Mouse (Mus musculus): ENCODE results near the gene Olfr97. TPM values are rescaled to one million over a fixed set of nuclear protein-coding genes. Genes with fewer than 3 reads are reported as not detected.
A peak's percentile ranks its signal among the peaks of the same experiment; 100 is the strongest.

Gene Olfr97
- polyA plus RNA-seq, 1 experiment from 2014 or later, result not detected

- 62% methylated on average over 4 of the region's 4 CpGs for WGBS
- Histone ChIP-seq H3K4me2 (no peak within 1 kb of the TSS), H3K9ac (no peak within 1 kb of the TSS), H3K4me1 (no peaks in the 10 kb centered on the region), H3K9me3 (0 out of 2 replicates have a peak, but pooled peaks cover 3% of the 10 kb centered on the region), H3K36me3 (replicated peaks) (no peaks in the 10 kb centered on the region), H3K4me3 (replicated peaks) (no peak within 1 kb of the TSS), H3K27me3 (no peaks in the 10 kb centered on the region), H3K27ac (no peak within 1 kb of the TSS)
- no peak for ATAC-seq (ENCODE audit: low FRiP score)
Observed at GRCm38 (mm10) chr17:37219846-37220245, 17.3 kb downstream of the Olfr97 start, which contains the start of gene Olfr96. Olfr96 (plus strand) TSS chr17:37220146.

DNA sequence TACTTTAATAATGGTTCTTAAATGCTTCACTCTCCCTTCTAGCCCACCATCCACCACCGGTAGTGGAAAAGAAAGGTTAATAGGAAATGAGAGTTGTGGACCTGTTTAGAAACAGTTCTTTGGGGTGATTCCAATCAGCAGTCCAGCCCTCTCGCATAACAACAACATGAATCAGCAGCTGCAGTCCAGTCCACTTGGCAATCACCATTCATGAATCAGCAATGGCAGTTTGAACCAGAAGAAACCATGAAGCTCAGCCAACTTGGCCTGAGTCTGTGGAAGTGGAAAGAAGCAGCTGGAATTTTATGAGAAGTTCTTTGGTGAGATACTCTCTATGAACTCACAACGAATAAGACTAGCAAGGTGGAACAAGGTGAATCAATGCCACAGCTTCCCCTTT is 18.6 kb downstream of the Olfr97 start:
- no peak overlapping the region for H3K27ac ChIP-seq
- H3K27me3 ChIP-seq, result no peaks in the 10 kb centered on the region
- no peaks in the 10 kb centered on the region for H3K4me1 ChIP-seq
- 85% methylated on average over 3 of the region's 3 CpGs for WGBS
- H3K4me2 ChIP-seq, result no peak overlapping the region
- no peak overlapping the region for H3K4me3 ChIP-seq (replicated peaks)
- no peaks in the 10 kb centered on the region for H3K36me3 ChIP-seq (replicated peaks)
- ATAC-seq (ENCODE audit: low FRiP score), result no peak
- H3K9ac ChIP-seq, result no peak overlapping the region
- H3K9me3 ChIP-seq, result 0 out of 2 replicates have a peak, but pooled peaks cover 3% of the 10 kb centered on the region

DNA sequence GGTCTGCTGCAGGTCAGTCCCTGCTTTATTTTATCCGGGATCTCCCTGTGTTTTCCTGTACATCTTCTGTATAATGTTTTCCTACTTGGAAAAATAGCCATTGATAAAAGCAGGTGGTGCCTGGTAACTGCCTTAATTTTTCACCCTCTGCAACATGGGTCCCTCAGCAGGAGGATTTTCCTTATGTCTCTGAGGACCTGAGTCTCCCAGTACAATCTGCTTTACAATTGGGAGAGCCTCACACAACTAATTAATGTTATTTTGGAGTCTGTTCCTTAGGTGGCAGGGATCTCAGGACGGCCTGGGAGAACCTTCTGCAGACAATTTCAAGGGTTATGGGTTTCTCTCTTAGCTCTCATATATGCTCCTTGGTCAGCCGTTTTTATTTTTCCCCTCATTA is 24.1 kb downstream of the Olfr97 start, which contains the start of gene Olfr95:
Gene Olfr95 (minus strand): TSS at position 101 of the 400 bp plus-strand sequence.
- peaks cover 17% of the 10 kb centered on the region for H3K27me3 ChIP-seq
- 0 out of 2 replicates have a peak, but pooled peaks cover 3% of the 10 kb centered on the region for H3K9me3 ChIP-seq
- H3K4me2 ChIP-seq, result no peak within 1 kb of the TSS
- no peak within 1 kb of the TSS for H3K9ac ChIP-seq
- H3K36me3 ChIP-seq (replicated peaks), result no peaks in the 10 kb centered on the region
- H3K4me1 ChIP-seq, result peaks cover 7% of the 10 kb centered on the region
- WGBS, result 82% methylated on average over 3 of the region's 3 CpGs
- H3K27ac ChIP-seq, result no peak within 1 kb of the TSS
- H3K4me3 ChIP-seq (replicated peaks), result no peak within 1 kb of the TSS
- ATAC-seq (ENCODE audit: low FRiP score), result no peak

GRCm38 (mm10) chr17:37210884-37211768 is 26.0 kb downstream of the Olfr97 start:
- no peaks in the 10 kb centered on the region for H3K9me3 ChIP-seq
- H3K4me3 ChIP-seq (replicated peaks), result peak overlapping the region; percentile 35
- peak overlapping the region; percentile 64 for H3K4me2 ChIP-seq
- H3K27me3 ChIP-seq, result peaks cover 17% of the 10 kb centered on the region
- no peaks in the 10 kb centered on the region for H3K36me3 ChIP-seq (replicated peaks)
- H3K27ac ChIP-seq, result no peak overlapping the region
- 21% methylated on average over 40 of the region's 40 CpGs for WGBS
- peak overlapping the region; percentile 17 for H3K9ac ChIP-seq
- H3K4me1 ChIP-seq, result peaks cover 7% of the 10 kb centered on the region
- ATAC-seq (ENCODE audit: low FRiP score), result no peak

DNA sequence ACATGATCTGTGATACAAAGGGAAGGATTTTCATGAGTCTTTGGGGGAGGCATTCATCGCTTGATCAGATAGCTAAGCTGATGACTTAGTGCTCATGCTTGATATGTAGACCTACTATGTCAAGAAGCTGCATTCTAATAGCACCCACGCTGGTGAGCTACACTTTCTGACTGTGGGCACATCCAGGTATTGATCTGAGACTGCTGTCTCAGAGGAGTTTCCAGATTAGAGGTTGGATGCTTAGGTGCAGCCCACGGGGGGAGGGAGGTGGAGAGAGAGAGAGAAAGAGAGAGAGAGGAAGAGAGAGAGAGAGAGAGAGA is 33.3 kb downstream of the Olfr97 start:
- Histone ChIP-seq H3K4me2 (no peak overlapping the region), H3K9ac (no peak overlapping the region), H3K9me3 (no peaks in the 10 kb centered on the region), H3K4me3 (replicated peaks) (no peak overlapping the region), H3K4me1 (no peaks in the 10 kb centered on the region), H3K27ac (no peak overlapping the region), H3K27me3 (peaks cover 5% of the 10 kb centered on the region; the same call in 1 of the 2 replicates), H3K36me3 (replicated peaks) (no peaks in the 10 kb centered on the region)
- peak; percentile 55 for ATAC-seq (ENCODE audit: low FRiP score)
- WGBS, result 32% methylated on average over 3 of the region's 3 CpGs

DNA sequence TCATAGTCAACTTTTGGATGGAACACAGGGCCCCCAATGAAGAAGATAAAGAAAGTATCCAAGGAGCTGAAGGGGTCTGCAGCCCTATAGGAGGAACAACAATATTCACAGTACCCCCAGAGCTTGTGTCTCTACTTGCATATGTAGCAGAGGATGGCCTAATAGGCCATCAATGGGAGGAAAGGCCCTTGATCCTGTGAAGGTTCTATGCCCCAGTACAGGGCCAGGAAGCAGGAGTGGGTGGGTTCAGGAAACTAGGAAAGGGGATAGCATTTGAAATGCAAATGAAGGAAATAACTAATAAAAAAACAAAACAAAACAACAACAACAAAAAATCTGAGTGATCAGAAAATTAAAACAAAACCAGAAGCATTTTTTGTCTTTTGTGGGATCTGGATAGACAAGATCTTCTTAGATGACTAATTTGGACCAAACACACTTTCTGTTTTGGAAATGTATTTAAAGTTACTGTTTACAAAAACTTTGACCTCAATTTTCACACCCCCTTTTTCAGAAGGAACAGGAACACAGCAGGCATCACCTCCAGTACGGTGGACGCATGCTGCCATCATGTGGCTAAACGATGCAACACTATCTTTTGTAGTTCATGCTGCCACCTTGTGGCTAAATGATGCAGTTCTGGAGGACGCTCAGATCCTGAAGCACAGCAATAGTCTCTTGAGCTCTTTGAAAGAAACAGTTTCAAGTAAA is 33.8 kb downstream of the Olfr97 start:
- Histone ChIP-seq H3K27ac (no peak overlapping the region), H3K4me3 (replicated peaks) (no peak overlapping the region), H3K9ac (no peak overlapping the region), H3K4me1 (no peaks in the 10 kb centered on the region), H3K36me3 (replicated peaks) (no peaks in the 10 kb centered on the region), H3K27me3 (peaks cover 9% of the 10 kb centered on the region), H3K4me2 (no peak overlapping the region), H3K9me3 (no peaks in the 10 kb centered on the region)
- ATAC-seq (ENCODE audit: low FRiP score), result peak; percentile 75
- under 1% methylated on average over 4 of the region's 4 CpGs for WGBS

DNA sequence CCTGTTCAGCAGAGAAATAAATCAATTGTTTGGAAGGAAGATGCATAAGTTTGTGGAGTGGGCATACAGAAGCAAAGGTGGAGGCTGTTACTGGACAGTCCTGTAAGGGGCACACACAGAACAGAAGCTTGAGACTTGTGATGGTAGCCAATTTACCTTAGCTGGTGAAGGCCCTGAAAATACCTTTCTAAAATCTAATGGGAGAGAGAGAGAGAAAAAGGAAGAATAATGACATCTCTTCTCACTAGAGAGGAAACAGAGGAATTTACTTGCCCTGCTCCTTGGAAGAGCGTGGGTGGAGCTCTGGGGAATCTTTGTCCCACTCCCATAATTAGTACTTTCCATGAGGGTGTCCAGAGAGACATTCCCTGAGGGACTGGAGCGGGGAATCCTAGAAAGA is 36.2 kb downstream of the Olfr97 start, which contains the start of gene Olfr94:
Gene Olfr94 (minus strand): TSS at position 101 of the 400 bp plus-strand sequence.
- Histone ChIP-seq H3K4me1 (peaks cover 12% of the 10 kb centered on the region), H3K9ac (no peak within 1 kb of the TSS), H3K36me3 (replicated peaks) (no peaks in the 10 kb centered on the region), H3K9me3 (no peaks in the 10 kb centered on the region), H3K4me2 (no peak within 1 kb of the TSS), H3K4me3 (replicated peaks) (no peak within 1 kb of the TSS), H3K27ac (no peak within 1 kb of the TSS), H3K27me3 (peaks cover 34% of the 10 kb centered on the region)
- no peak for ATAC-seq (ENCODE audit: low FRiP score)
- WGBS, result 82% methylated on average over 2 of the region's 2 CpGs

GRCm38 (mm10) chr17:37196845-37197724 is 40.0 kb downstream of the Olfr97 start:
- Histone ChIP-seq H3K4me2 (peak overlapping the region; percentile 90), H3K27me3 (peaks cover 45% of the 10 kb centered on the region), H3K4me1 (peaks cover 12% of the 10 kb centered on the region), H3K27ac (no peak overlapping the region), H3K4me3 (replicated peaks) (peak overlapping the region; percentile 59), H3K9me3 (no peaks in the 10 kb centered on the region), H3K36me3 (replicated peaks) (no peaks in the 10 kb centered on the region), H3K9ac (peak overlapping the region; percentile 53)
- ATAC-seq (ENCODE audit: low FRiP score), result peak; percentile 92
- WGBS, result under 1% methylated on average over 77 of the region's 77 CpGs

- WGBS, result 96% methylated on average over 5 of the region's 5 CpGs
- Histone ChIP-seq H3K36me3 (replicated peaks) (no peaks in the 10 kb centered on the region), H3K4me1 (peaks cover 12% of the 10 kb centered on the region), H3K9me3 (no peaks in the 10 kb centered on the region), H3K9ac (no peak overlapping the region), H3K27me3 (peaks cover 41% of the 10 kb centered on the region), H3K4me3 (replicated peaks) (no peak overlapping the region), H3K4me2 (no peak overlapping the region), H3K27ac (no peak overlapping the region)
- no peak for ATAC-seq (ENCODE audit: low FRiP score)
Observed at GRCm38 (mm10) chr17:37194782-37195181, 42.3 kb downstream of the Olfr97 start.

GRCm38 (mm10) chr17:37193656-37194055 is 43.5 kb downstream of the Olfr97 start, which contains the start of gene Ubd:
Ubd (plus strand) TSS chr17:37193892.
- WGBS, result 77% methylated on average over 2 of the region's 2 CpGs
- no peak for ATAC-seq (ENCODE audit: low FRiP score)
- peaks cover 39% of the 10 kb centered on the region for H3K27me3 ChIP-seq
- H3K36me3 ChIP-seq (replicated peaks), result no peaks in the 10 kb centered on the region
- peaks cover 12% of the 10 kb centered on the region for H3K4me1 ChIP-seq
- H3K4me2 ChIP-seq, result no peak within 1 kb of the TSS
- H3K9me3 ChIP-seq, result no peaks in the 10 kb centered on the region
- no peak within 1 kb of the TSS for H3K27ac ChIP-seq
- no peak within 1 kb of the TSS for H3K9ac ChIP-seq
- no peak within 1 kb of the TSS for H3K4me3 ChIP-seq (replicated peaks)

DNA sequence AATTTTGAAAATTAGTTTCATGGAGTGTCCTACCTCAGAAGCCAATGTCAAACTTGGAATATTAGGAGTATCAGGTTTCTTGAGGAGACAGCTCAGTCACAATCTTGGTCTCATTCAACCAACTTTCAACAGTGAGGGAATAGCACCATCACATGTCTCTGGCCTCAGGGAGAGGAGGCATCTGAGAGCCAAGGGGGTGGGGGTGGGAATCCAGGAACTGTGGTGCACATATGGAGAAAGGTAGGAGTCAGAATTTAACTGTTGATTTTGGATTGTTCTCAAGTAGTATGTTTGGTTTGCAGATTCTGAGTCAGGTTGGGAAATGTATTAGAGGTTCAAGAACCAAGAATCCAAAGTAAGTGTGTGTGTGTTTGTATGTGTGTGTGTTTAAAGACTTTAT is 44.1 kb downstream of the Olfr97 start:
- no peak overlapping the region for H3K4me3 ChIP-seq (replicated peaks)
- no peak overlapping the region for H3K9ac ChIP-seq
- H3K9me3 ChIP-seq, result no peaks in the 10 kb centered on the region
- ATAC-seq (ENCODE audit: low FRiP score), result no peak
- H3K4me1 ChIP-seq, result peaks cover 12% of the 10 kb centered on the region
- H3K4me2 ChIP-seq, result no peak overlapping the region
- H3K36me3 ChIP-seq (replicated peaks), result no peaks in the 10 kb centered on the region
- H3K27ac ChIP-seq, result no peak overlapping the region
- H3K27me3 ChIP-seq, result peaks cover 33% of the 10 kb centered on the region

DNA sequence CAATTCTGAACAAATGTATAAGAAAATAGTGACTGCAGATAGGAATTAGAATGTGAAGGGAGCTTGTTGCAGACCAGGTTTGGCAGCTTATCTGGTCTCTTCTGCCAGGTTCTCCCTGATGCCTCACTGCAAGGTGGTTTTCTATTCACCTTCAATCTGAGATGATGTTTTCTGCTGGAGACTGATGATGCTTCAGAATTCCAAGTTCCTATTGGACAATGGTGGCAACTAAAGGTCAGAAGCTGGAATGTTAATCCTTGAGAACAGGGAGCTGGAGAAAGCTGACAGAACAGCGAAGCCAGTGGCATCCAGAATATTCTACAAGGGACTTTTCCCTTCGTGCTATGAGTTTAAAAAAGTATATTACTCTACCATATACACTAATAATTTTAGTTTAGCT is 46.4 kb downstream of the Olfr97 start:
- Histone ChIP-seq H3K36me3 (replicated peaks) (no peaks in the 10 kb centered on the region), H3K4me3 (replicated peaks) (no peak overlapping the region), H3K4me1 (no peaks in the 10 kb centered on the region), H3K27me3 (peaks cover 10% of the 10 kb centered on the region), H3K27ac (no peak overlapping the region), H3K9ac (no peak overlapping the region), H3K9me3 (no peaks in the 10 kb centered on the region), H3K4me2 (no peak overlapping the region)
- WGBS, result 29% methylated on average over 2 of the region's 2 CpGs
- ATAC-seq (ENCODE audit: low FRiP score), result no peak
